ENCODE assay signal across 12 mouse cellular contexts in genomic region chr12:100447161-100447560, GRCm38 (mm10).
DNase-seq lines count a peak whose midpoint lies in the region; ATAC-seq and TF ChIP-seq lines count a peak whose summit lies in the region.
"Had no signal": no experiment of that assay in that cellular context is flagged by ENCODE, and none has a peak within 500 bp of the region (broad histone marks: within the 10 kb centered on the region; RNA-seq: fewer than 3 reads in every experiment).

No protein-coding gene starts in this region.

- no peak for TF ChIP-seq EP300 in CH12.LX (IDR thresholded peaks at IDR 0.05; ENCODE audit: low read length)

- H3K4me2 ChIP-seq in hindbrain, postnatal 0 days (ENCODE audit: low read depth, low read length), result no peak overlapping the region
- no peak overlapping the region for H3K4me2 ChIP-seq in hindbrain, embryonic 14.5 days (replicated peaks)
- H3K4me2 ChIP-seq in CH12.LX (ENCODE audit: insufficient read depth, low read depth, poor library complexity, severe bottlenecking), result peak overlapping the region; percentile 37
- H3K4me2 ChIP-seq: hindbrain, embryonic 15.5 days; liver, embryonic 11.5 days had no signal

- in situ Hi-C loops in CH12.LX (cut with MboI; ENCODE audit: low pct_ligation_motif_present, low pct_unique_long_range_greater_than_20kb, low sequenced_read_pairs), result no loop called here

- WGBS in hindbrain, postnatal 0 days, result 50% methylated on average over 6 of the region's 6 CpGs
- WGBS in hindbrain, embryonic 14.5 days, result 78% methylated on average over 6 of the region's 6 CpGs

- no peak overlapping the region for H3K27ac ChIP-seq in hindbrain, postnatal 0 days
- H3K27ac ChIP-seq in hindbrain, embryonic 14.5 days, result no peak overlapping the region; the same call in 1 of the 2 replicates
- H3K27ac ChIP-seq in CH12.LX (ENCODE audit: insufficient read depth, low read depth), result 0 out of 2 replicates have a peak overlapping the region, but pooled peaks have one; percentile 19
- H3K27ac ChIP-seq: hindbrain, embryonic 15.5 days had no signal

- ATAC-seq in hindbrain, postnatal 0 days, result no peak
- ATAC-seq in hindbrain, embryonic 14.5 days (ENCODE audit: low FRiP score), result no peak
- ATAC-seq: forebrain, embryonic 14.5 days had no signal

- no peaks in the 10 kb centered on the region for H3K27me3 ChIP-seq in hindbrain, postnatal 0 days (ENCODE audit: insufficient read depth, low read length)
- no peaks in the 10 kb centered on the region for H3K27me3 ChIP-seq in hindbrain, embryonic 14.5 days (ENCODE audit: control insufficient read depth, insufficient read depth, low read length)
- no peaks in the 10 kb centered on the region for H3K27me3 ChIP-seq in CH12.LX (replicated peaks)
- H3K27me3 ChIP-seq: hindbrain, embryonic 15.5 days had no signal

- no peak for TF ChIP-seq CTCF in hindbrain, postnatal 0 days (IDR thresholded peaks at IDR 0.05; ENCODE audit: low read depth)
- TF ChIP-seq CTCF in CH12.LX (conservative IDR thresholded peaks at IDR 0.05 in 1 of 2, IDR thresholded peaks at IDR 0.05 in 1 of 2; ENCODE audit: low read depth in 2 of 2, low read length in 2 of 2), result no peak

- no peak for TF ChIP-seq RAD21 in CH12.LX (IDR thresholded peaks at IDR 0.05; ENCODE audit: low read depth, low read length)

- H3K4me3 ChIP-seq in hindbrain, postnatal 0 days (ENCODE audit: low read length), result no peak overlapping the region
- no peak overlapping the region for H3K4me3 ChIP-seq in hindbrain, embryonic 14.5 days (replicated peaks; ENCODE audit: low read length)
- no peak overlapping the region for H3K4me3 ChIP-seq in CH12.LX (replicated peaks in 1 of 3; ENCODE audit: low read depth in 2 of 3, low read length in 2 of 3, poor library complexity in 1 of 3)
- H3K4me3 ChIP-seq: hindbrain, embryonic 15.5 days had no signal

- no peak overlapping the region for H3K9ac ChIP-seq in hindbrain, postnatal 0 days (replicated peaks; ENCODE audit: low read length)
- no peak overlapping the region for H3K9ac ChIP-seq in hindbrain, embryonic 14.5 days
- peak overlapping the region; percentile 9; the same call in 1 of the 2 replicates for H3K9ac ChIP-seq in CH12.LX (ENCODE audit: insufficient read depth, low read depth)
- H3K9ac ChIP-seq: hindbrain, embryonic 15.5 days had no signal

- no peak for TF ChIP-seq POLR2A in CH12.LX (IDR thresholded peaks at IDR 0.05; ENCODE audit: low read depth, low read length)

- DNase-seq in hindbrain, postnatal 0 days (ENCODE audit: low spot score), result peak; percentile 50
- no peak for DNase-seq in hindbrain, embryonic 14.5 days (ENCODE audit: low spot score)
- DNase-seq in CH12.LX (ENCODE audit: extremely low read depth) (no peak), NIH3T3 (ENCODE audit: low read depth) (peak; percentile 24)
- DNase-seq in cerebellum, postnatal 25 days, result peak; percentile 61 to 70
- no peak for DNase-seq in B cell, adult 2 months
- no peak for DNase-seq in embryo, embryonic 10 days (ENCODE audit: low spot score)
- DNase-seq: gastrocnemius, postnatal 25 days; layer of hippocampus, postnatal 36 days had no signal

- H3K36me3 ChIP-seq in hindbrain, postnatal 0 days (ENCODE audit: insufficient read depth, low read length), result peaks cover 6% of the 10 kb centered on the region; the same call in 1 of the 2 replicates
- H3K36me3 ChIP-seq in hindbrain, embryonic 14.5 days (replicated peaks; ENCODE audit: control insufficient read depth, insufficient read depth), result peaks cover 10% of the 10 kb centered on the region; the same call in 1 of the 2 replicates
- peaks cover 0 to 21% of the 10 kb centered on the region in 2 experiments for H3K36me3 ChIP-seq in CH12.LX (replicated peaks in 1 of 2; ENCODE audit: control insufficient read depth in 1 of 2, insufficient read depth in 1 of 2, low read length in 1 of 2)

- no peaks in the 10 kb centered on the region for H3K79me2 ChIP-seq in CH12.LX (replicated peaks; ENCODE audit: control insufficient read depth, extremely low read depth, insufficient read depth, poor library complexity, severe bottlenecking)

- no peaks in the 10 kb centered on the region for H3K9me3 ChIP-seq in hindbrain, postnatal 0 days (ENCODE audit: low read length)
- H3K9me3 ChIP-seq in hindbrain, embryonic 14.5 days (ENCODE audit: control insufficient read depth, low read length), result no peaks in the 10 kb centered on the region
- H3K9me3 ChIP-seq in CH12.LX (replicated peaks; ENCODE audit: low read length), result no peaks in the 10 kb centered on the region
- H3K9me3 ChIP-seq: hindbrain, embryonic 15.5 days had no signal

- dilution Hi-C loops in CH12.LX (cut with MboI; ENCODE audit: extremely low pct_ligation_motif_present, extremely low pct_unique_long_range_greater_than_20kb, low sequenced_read_pairs), result no loop called here

- no peaks in the 10 kb centered on the region for H3K4me1 ChIP-seq in hindbrain, postnatal 0 days (ENCODE audit: insufficient read depth, low read length)
- H3K4me1 ChIP-seq in hindbrain, embryonic 14.5 days (replicated peaks; ENCODE audit: control insufficient read depth, insufficient read depth, low read length), result no peaks in the 10 kb centered on the region
- H3K4me1 ChIP-seq in CH12.LX (ENCODE audit: control insufficient read depth in 1 of 2, insufficient read depth in 2 of 2), result peaks cover 20 to 48% of the 10 kb centered on the region in 2 experiments

TF ChIP-seq in CH12.LX, 34 proteins besides CTCF, POLR2A, EP300 and RAD21:
- no peak for TF ChIP-seq MAZ (IDR thresholded peaks at IDR 0.05; ENCODE audit: low read depth, low read length)

Comparison
In these comparisons a context has a peak if more than half of its experiments do, and no peak if none do; other contexts are left out.
1. DNase-seq: peak in hindbrain, postnatal 0 days (single experiment), NIH3T3 (single experiment) and cerebellum, postnatal 25 days (2 of 2); none in hindbrain, embryonic 14.5 days (single experiment), CH12.LX (single experiment), B cell, adult 2 months (0 of 2) and embryo, embryonic 10 days (single experiment).